Mouse (Mus musculus): ENCODE results near the gene Actn4.

- TF ChIP-seq NRF1 (IDR thresholded peaks at IDR 0.05; ENCODE audit: insufficient read depth, low read depth, low read length, poor library complexity, severe bottlenecking) (no peak), CTCF (IDR thresholded peaks at IDR 0.05 in 2 of 3, conservative IDR thresholded peaks at IDR 0.05 in 1 of 3; ENCODE audit: control insufficient read depth in 1 of 3, insufficient read depth in 1 of 3, low read depth in 2 of 3, low read length in 3 of 3, poor library complexity in 1 of 3, severe bottlenecking in 1 of 3) (no peak), POLR2AphosphoS5 (IDR thresholded peaks at IDR 0.05; ENCODE audit: borderline replicate concordance, low read depth, low read length) (no peak), MEF2A (IDR thresholded peaks at IDR 0.05; ENCODE audit: extremely low read depth, insufficient replicate concordance, low read depth, low read length, poor library complexity, severe bottlenecking) (0 out of 2 replicates have a peak, but pooled peaks have one; percentile 14), POLR2A (IDR thresholded peaks at IDR 0.05; ENCODE audit: control insufficient read depth in 1 of 2, insufficient read depth in 1 of 2, low read depth in 1 of 2, low read length in 2 of 2, poor library complexity in 1 of 2) (no peak), ZKSCAN1 (IDR thresholded peaks at IDR 0.05; ENCODE audit: low read depth, low read length) (no peak), MAX (IDR thresholded peaks at IDR 0.05; ENCODE audit: low read length) (peak; percentile 64), EP300 (IDR thresholded peaks at IDR 0.05; ENCODE audit: low read depth in 1 of 2, low read length in 2 of 2) (peak; percentile 79 to 85), JUND (IDR thresholded peaks at IDR 0.05; ENCODE audit: low read depth, low read length) (no peak), RCOR1 (IDR thresholded peaks at IDR 0.05; ENCODE audit: low read depth, low read length) (peak; percentile 70), MYC (IDR thresholded peaks at IDR 0.05; ENCODE audit: low read depth, low read length) (0 out of 2 replicates have a peak, but pooled peaks have one; percentile 44)
Observed at GRCm38 (mm10) chr7:28959505-28960045, 2.6 kb downstream of the Actn4 start.

Measured in MEL (cell line).